11 mouse cellular contexts compared by ENCODE assay signal in genomic region chr14:28398915-28399314, GRCm38 (mm10).
"Had no signal": no experiment of that assay in that cellular context is flagged by ENCODE, and none has a peak within 500 bp of the region (broad histone marks: within the 10 kb centered on the region; RNA-seq: fewer than 3 reads in every experiment).

No protein-coding gene starts in this region.

- H3K4me1 ChIP-seq: hindbrain, embryonic 10.5 days; kidney, embryonic 15.5 days; liver, embryonic 13.5 days; lung, embryonic 15.5 days had no signal

- H3K9ac ChIP-seq: hindbrain, embryonic 14.5 days; kidney, embryonic 15.5 days; liver, embryonic 13.5 days; liver, postnatal 0 days; lung, embryonic 15.5 days; neural tube, embryonic 13.5 days had no signal

- DNase-seq: liver, embryonic 13.5 days; liver, postnatal 0 days; midbrain, embryonic 14.5 days; right cerebral cortex, postnatal 14 days; thymus, adult 2 months; thymus, postnatal 25 days had no signal

- H3K27ac ChIP-seq: hindbrain, embryonic 10.5 days; hindbrain, embryonic 14.5 days; kidney, embryonic 15.5 days; liver, embryonic 13.5 days; lung, embryonic 15.5 days; neural tube, embryonic 13.5 days had no signal

- H3K36me3 ChIP-seq: hindbrain, embryonic 10.5 days; kidney, embryonic 15.5 days; liver, embryonic 13.5 days; lung, embryonic 15.5 days; neural tube, embryonic 13.5 days had no signal

- H3K27me3 ChIP-seq: kidney, embryonic 15.5 days; liver, embryonic 13.5 days; lung, embryonic 15.5 days; neural tube, embryonic 13.5 days had no signal

- H3K9me3 ChIP-seq: hindbrain, embryonic 10.5 days; kidney, embryonic 15.5 days; liver, embryonic 13.5 days; lung, embryonic 15.5 days; neural tube, embryonic 13.5 days had no signal

- ATAC-seq: liver, postnatal 0 days had no signal

- H3K4me2 ChIP-seq: hindbrain, embryonic 14.5 days; kidney, embryonic 15.5 days; liver, embryonic 13.5 days; lung, embryonic 15.5 days; neural tube, embryonic 13.5 days had no signal

- H3K4me3 ChIP-seq: hindbrain, embryonic 10.5 days; kidney, embryonic 15.5 days; liver, embryonic 13.5 days; lung, embryonic 15.5 days; neural tube, embryonic 13.5 days had no signal
